Comparison of ENCODE assay signal across 9 mouse cellular contexts in genomic region chr10:128377940-128378448, GRCm38 (mm10). TPM values are rescaled to one million over a fixed set of nuclear protein-coding genes. Genes with fewer than 3 reads are reported as not detected.
DNase-seq lines count a peak whose midpoint lies in the region; ATAC-seq and TF ChIP-seq lines count a peak whose summit lies in the region.
"Had no signal": no experiment of that assay in that cellular context is flagged by ENCODE, and none has a peak within 500 bp of the region (broad histone marks: within the 10 kb centered on the region; RNA-seq: fewer than 3 reads in every experiment).

No protein-coding gene starts in this region.

- no peak for TF ChIP-seq CTCF in C2C12 (IDR thresholded peaks at IDR 0.05; ENCODE audit: control insufficient read depth, insufficient read depth, insufficient read length)
- no peak for TF ChIP-seq CTCF in liver, embryonic 14.5 days (IDR thresholded peaks at IDR 0.05; ENCODE audit: low read depth)

- peak overlapping the region; percentile 99 for H3K9ac ChIP-seq in forebrain, embryonic 14.5 days (ENCODE audit: low read length)
- peak overlapping the region; percentile 89 for H3K9ac ChIP-seq in liver, embryonic 14.5 days (replicated peaks)

- peak overlapping the region; percentile 95 for H3K4me3 ChIP-seq in C2C12 (ENCODE audit: insufficient read depth, poor library complexity, severe bottlenecking)
- peak overlapping the region; percentile 99 for H3K4me3 ChIP-seq in forebrain, embryonic 14.5 days (ENCODE audit: low read depth, low read length)
- H3K4me3 ChIP-seq in liver, embryonic 14.5 days (ENCODE audit: insufficient read depth in 1 of 2, low read depth in 2 of 2, low read length in 2 of 2), result peak overlapping the region; percentile 65 to 89

- DNase-seq in heart, adult 11 months, result peak; percentile 85
- DNase-seq in heart, adult 8-10 months (ENCODE audit: low spot score), result no peak
- no peak for DNase-seq in forebrain, embryonic 14.5 days (ENCODE audit: low spot score)
- no peak for DNase-seq in liver, embryonic 14.5 days (ENCODE audit: low read depth in 3 of 3, low spot score in 3 of 3)
- DNase-seq in left cerebral cortex, postnatal 4 days, result no peak
- no peak for DNase-seq in frontal cortex, postnatal 10 days (ENCODE audit: low spot score in 2 of 2)

- H3K4me1 ChIP-seq in forebrain, embryonic 14.5 days (ENCODE audit: control insufficient read depth, insufficient read depth, low read length), result peaks cover 11% of the 10 kb centered on the region
- peaks cover 5 to 23% of the 10 kb centered on the region in 2 experiments; a peak in 3 of 4 replicates for H3K4me1 ChIP-seq in liver, embryonic 14.5 days (replicated peaks; ENCODE audit: control insufficient read depth in 2 of 2, insufficient read depth in 2 of 2, low read length in 1 of 2)

- peaks cover 19% of the 10 kb centered on the region for H3K79me3 ChIP-seq in C2C12 (ENCODE audit: low read depth)

- intact Hi-C loops in left cerebral cortex, postnatal 4 days (cut with DNase I), result no loop called here

- H3K9me3 ChIP-seq in forebrain, embryonic 14.5 days (replicated peaks; ENCODE audit: control insufficient read depth, low read length), result no peaks in the 10 kb centered on the region
- H3K9me3 ChIP-seq in liver, embryonic 14.5 days (ENCODE audit: control insufficient read depth, low read length), result no peaks in the 10 kb centered on the region

- no peaks in the 10 kb centered on the region for H3K27me3 ChIP-seq in C2C12 (ENCODE audit: control insufficient read depth, insufficient read depth, insufficient read length)
- H3K27me3 ChIP-seq in forebrain, embryonic 14.5 days (replicated peaks; ENCODE audit: control insufficient read depth, insufficient read depth, low read length), result no peaks in the 10 kb centered on the region
- H3K27me3 ChIP-seq in liver, embryonic 14.5 days (ENCODE audit: control insufficient read depth, insufficient read depth, low read length), result no peaks in the 10 kb centered on the region

- peak overlapping the region; percentile 99 for H3ac ChIP-seq in C2C12 (ENCODE audit: control insufficient read depth, insufficient read length, low read depth)

- no peak for ATAC-seq in forebrain, embryonic 14.5 days
- no peak for ATAC-seq in liver, embryonic 14.5 days (ENCODE audit: insufficient read depth)
- no peak for ATAC-seq in granulocyte monocyte progenitor cell, adult 5-6 weeks (replicated peaks; ENCODE audit: poor library complexity, severe bottlenecking)

- peak overlapping the region; percentile 94 for H3K27ac ChIP-seq in forebrain, embryonic 14.5 days (ENCODE audit: low read depth, low read length)
- no peak overlapping the region for H3K27ac ChIP-seq in liver, embryonic 14.5 days

- peaks cover 40% of the 10 kb centered on the region for H3K79me2 ChIP-seq in C2C12 (ENCODE audit: control insufficient read depth, insufficient read depth)

- H3K36me3 ChIP-seq in C2C12 (ENCODE audit: control insufficient read depth, insufficient read depth), result peaks cover 49% of the 10 kb centered on the region
- H3K36me3 ChIP-seq in forebrain, embryonic 14.5 days (ENCODE audit: control insufficient read depth, insufficient read depth, low read length), result peaks cover 46% of the 10 kb centered on the region
- H3K36me3 ChIP-seq in liver, embryonic 14.5 days (replicated peaks; ENCODE audit: control insufficient read depth, insufficient read depth, low read depth), result peaks cover 15% of the 10 kb centered on the region

- peak overlapping the region; percentile 61 for H3K4me2 ChIP-seq in forebrain, embryonic 14.5 days (ENCODE audit: low read length)
- peak overlapping the region; percentile 92 for H3K4me2 ChIP-seq in liver, embryonic 14.5 days (ENCODE audit: low read depth)

- 46% methylated on average over 14 of the region's 14 CpGs for WGBS in forebrain, embryonic 14.5 days
- WGBS in liver, embryonic 14.5 days (ENCODE audit: insufficient replicate concordance), result 66% methylated on average over 14 of the region's 14 CpGs

- TF ChIP-seq EP300 in liver, embryonic 14.5 days (IDR thresholded peaks at IDR 0.05; ENCODE audit: low read depth), result no peak

TF ChIP-seq in C2C12, 6 proteins besides CTCF, POLR2A, EP300 and RAD21:
- no peak for TF ChIP-seq FOSL1 (IDR thresholded peaks at IDR 0.05; ENCODE audit: insufficient read depth, low read length, poor library complexity, severe bottlenecking)
- TF ChIP-seq MYOD1 (IDR thresholded peaks at IDR 0.05; ENCODE audit: control insufficient read depth, insufficient read length, low read depth), result no peak
- no peak for TF ChIP-seq USF1 (IDR thresholded peaks at IDR 0.05; ENCODE audit: low read depth)
- TF ChIP-seq CEBPB (IDR thresholded peaks at IDR 0.05; ENCODE audit: low read depth), result no peak

RNA-seq across cellular contexts. Expression of gene Ankrd52, which starts 1.1 kb away (rescaled TPM):
- total RNA-seq in heart, adult 8-10 months (2022), result 10 to 100 TPM; 39.8 to 45.9 (median 44.0) TPM
- 35.9 TPM for polyA plus RNA-seq in C2C12 (2012; fragmentation: generic; extraction: Trizol)
- 6.8 and 10.3 TPM in 2 replicates for polyA plus RNA-seq in forebrain, embryonic 14.5 days (2014; fragmentation: Nextera tagmentation; extraction: Ambion mirVana)
- 7.4 and 7.7 TPM in 2 replicates for polyA plus RNA-seq in liver, embryonic 14.5 days (2012; rRNA removed)
- 4.3 and 5.5 TPM in 2 replicates for polyA plus RNA-seq in liver, embryonic 14.5 days (2014; fragmentation: Nextera tagmentation; extraction: Ambion mirVana)
- 58.1 and 60.1 TPM in 2 replicates for total RNA-seq in granulocyte monocyte progenitor cell, adult 5-6 weeks (2014; fragmentation: Nextera tagmentation)
- total RNA-seq in granulocyte monocyte progenitor cell, adult 5-6 weeks (2017), result 9.1 and 11.3 TPM in 2 replicates
- 10 to 100 TPM; 84.9 to 85.5 TPM for total RNA-seq in left cerebral cortex, postnatal 4 days (2021)

RNA-seq across cellular contexts. Expression of gene Coq10a, which starts 9.2 kb away (rescaled TPM):
- total RNA-seq in heart, adult 8-10 months (2022), result 100 to 1,000 TPM; 365 to 443 (median 423) TPM
- 13.7 TPM for polyA plus RNA-seq in C2C12 (2012; fragmentation: generic; extraction: Trizol)
- 22.8 and 26.9 TPM in 2 replicates for polyA plus RNA-seq in forebrain, embryonic 14.5 days (2014; fragmentation: Nextera tagmentation; extraction: Ambion mirVana)
- polyA plus RNA-seq in liver, embryonic 14.5 days (2012; rRNA removed), result 6.5 and 7.7 TPM in 2 replicates
- 4.7 and 5.0 TPM in 2 replicates for polyA plus RNA-seq in liver, embryonic 14.5 days (2014; fragmentation: Nextera tagmentation; extraction: Ambion mirVana)
- total RNA-seq in granulocyte monocyte progenitor cell, adult 5-6 weeks (2014; fragmentation: Nextera tagmentation), result 20.8 and 28.4 TPM in 2 replicates
- total RNA-seq in granulocyte monocyte progenitor cell, adult 5-6 weeks (2017), result 6.8 and 7.9 TPM in 2 replicates
- 10 to 100 TPM; 57.7 to 58.1 TPM for total RNA-seq in left cerebral cortex, postnatal 4 days (2021)

RNA-seq across cellular contexts. Expression of gene Slc39a5, which starts 23.0 kb away (rescaled TPM):
- not detected for total RNA-seq in heart, adult 8-10 months (2022)
- polyA plus RNA-seq in C2C12 (2012; fragmentation: generic; extraction: Trizol), result not detected
- polyA plus RNA-seq in forebrain, embryonic 14.5 days (2014; fragmentation: Nextera tagmentation; extraction: Ambion mirVana), result not detected in 2 replicates
- polyA plus RNA-seq in liver, embryonic 14.5 days (2012; rRNA removed), result 33.0 and 40.8 TPM in 2 replicates
- polyA plus RNA-seq in liver, embryonic 14.5 days (2014; fragmentation: Nextera tagmentation; extraction: Ambion mirVana), result 37.6 and 40.7 TPM in 2 replicates
- not detected in 2 replicates for total RNA-seq in granulocyte monocyte progenitor cell, adult 5-6 weeks (2014; fragmentation: Nextera tagmentation)
- total RNA-seq in granulocyte monocyte progenitor cell, adult 5-6 weeks (2017), result not detected in 2 replicates
- total RNA-seq in left cerebral cortex, postnatal 4 days (2021), result under 1 TPM; 0.40 to 0.42 TPM
- total RNA-seq: common myeloid progenitor, adult 5-6 weeks had no signal

RNA-seq across cellular contexts. Expression of gene Nabp2, which starts 33.3 kb away (rescaled TPM):
- 10 to 100 TPM; 44.8 to 50.8 (median 45.2) TPM for total RNA-seq in heart, adult 8-10 months (2022)
- polyA plus RNA-seq in C2C12 (2012; fragmentation: generic; extraction: Trizol), result 93.0 TPM
- 147 and 180 TPM in 2 replicates for polyA plus RNA-seq in forebrain, embryonic 14.5 days (2014; fragmentation: Nextera tagmentation; extraction: Ambion mirVana)
- 24.2 and 25.4 TPM in 2 replicates for polyA plus RNA-seq in liver, embryonic 14.5 days (2012; rRNA removed)
- 45.4 and 48.7 TPM in 2 replicates for polyA plus RNA-seq in liver, embryonic 14.5 days (2014; fragmentation: Nextera tagmentation; extraction: Ambion mirVana)
- total RNA-seq in granulocyte monocyte progenitor cell, adult 5-6 weeks (2014; fragmentation: Nextera tagmentation), result 80.4 and 115 TPM in 2 replicates
- 58.6 and 60.5 TPM in 2 replicates for total RNA-seq in granulocyte monocyte progenitor cell, adult 5-6 weeks (2017)
- total RNA-seq in left cerebral cortex, postnatal 4 days (2021), result 10 to 100 TPM; 95.1 to 99.1 TPM

RNA-seq across cellular contexts. Expression of gene Rnf41, which starts 33.5 kb away (rescaled TPM):
- 10 to 100 TPM; 16.2 to 17.6 (median 16.7) TPM for total RNA-seq in heart, adult 8-10 months (2022)
- polyA plus RNA-seq in C2C12 (2012; fragmentation: generic; extraction: Trizol), result 34.0 TPM
- polyA plus RNA-seq in forebrain, embryonic 14.5 days (2014; fragmentation: Nextera tagmentation; extraction: Ambion mirVana), result 94.2 and 107 TPM in 2 replicates
- 5.0 and 5.9 TPM in 2 replicates for polyA plus RNA-seq in liver, embryonic 14.5 days (2012; rRNA removed)
- 4.8 and 6.2 TPM in 2 replicates for polyA plus RNA-seq in liver, embryonic 14.5 days (2014; fragmentation: Nextera tagmentation; extraction: Ambion mirVana)
- 15.7 and 29.1 TPM in 2 replicates for total RNA-seq in granulocyte monocyte progenitor cell, adult 5-6 weeks (2014; fragmentation: Nextera tagmentation)
- 16.5 and 18.6 TPM in 2 replicates for total RNA-seq in granulocyte monocyte progenitor cell, adult 5-6 weeks (2017)
- 10 to 100 TPM; 92.0 to 94.7 TPM for total RNA-seq in left cerebral cortex, postnatal 4 days (2021)

Comparison
In these comparisons a context has a peak if more than half of its experiments do, and no peak if none do; other contexts are left out.
1. RNA of gene Coq10a, which starts 9.2 kb away (total RNA-seq): 365 to 443 TPM in heart, adult 8-10 months; 57.7 to 58.1 TPM in left cerebral cortex, postnatal 4 days and 6.8 to 28.4 TPM in granulocyte monocyte progenitor cell, adult 5-6 weeks; every median in the first group is over 4 times any median in the second.
2. Peak in every context shown above with its lines, with median percentiles within 50 percentile points of each other: H3K4me3 ChIP-seq.